Mouse (Mus musculus) ES-Bruce4 (cell line): ENCODE results near the gene Hydin. TPM values are rescaled to one million over a fixed set of nuclear protein-coding genes. Genes with fewer than 3 reads are reported as not detected.
A peak's percentile ranks its signal among the peaks of the same experiment; 100 is the strongest.

Experiments
- H3K27ac ChIP-seq: 2 replicates; pipeline ENCODE4 v1.5.1; 2012; ENCODE audit warnings: low read length, inconsistent platforms; ENCODE audit not compliant: insufficient read depth
- H3K27me3 ChIP-seq: 2 replicates; pipeline ENCODE4 v1.6.1; 2012; ENCODE audit warnings: mild to moderate bottlenecking, low read length, inconsistent platforms; ENCODE audit not compliant: control insufficient read depth, poor library complexity, insufficient read depth, severe bottlenecking
- H3K36me3 ChIP-seq: 2 replicates; pipeline ENCODE4 v1.6.1; 2012; ENCODE audit warnings: inconsistent platforms, mild to moderate bottlenecking, low read length, moderate library complexity; ENCODE audit not compliant: control insufficient read depth, poor library complexity, insufficient read depth, severe bottlenecking
- H3K4me1 ChIP-seq: one replicate; pipeline ENCODE4 v1.8.1; 2011; ENCODE audit warnings: low read length; ENCODE audit not compliant: control insufficient read depth, insufficient read depth
- H3K4me3 ChIP-seq: 2 replicates; pipeline ENCODE4 v1.5.1; 2011; ENCODE audit warnings: low read depth, mild to moderate bottlenecking, low read length
- H3K9ac ChIP-seq: 2 replicates; pipeline ENCODE4 v1.6.1; 2012; ENCODE audit warnings: low read depth, mild to moderate bottlenecking, inconsistent platforms; ENCODE audit not compliant: poor library complexity, severe bottlenecking
- H3K9me3 ChIP-seq: replicated peaks from 2 replicates; pipeline ENCODE4 v1.6.1; 2012; ENCODE audit warnings: mild to moderate bottlenecking, low read length, inconsistent platforms; ENCODE audit not compliant: control insufficient read depth, poor library complexity, insufficient read depth, severe bottlenecking
- CTCF ChIP-seq: IDR thresholded peaks from one replicate; pipeline ENCODE4 v1.8.1; 2011; ENCODE audit warnings: low read depth, low read length
- EP300 ChIP-seq: IDR thresholded peaks from 2 replicates; pipeline ENCODE4 v1.6.1; 2011; ENCODE audit warnings: low read depth, low read length; ENCODE audit not compliant: insufficient read depth
- POLR2A ChIP-seq: IDR thresholded peaks from one replicate; pipeline ENCODE4 v1.8.1; 2011; ENCODE audit warnings: low read length; ENCODE audit not compliant: insufficient read depth
- polyA plus RNA-seq: library from polyadenylated mRNA; stranded (reverse); fragments of >200 nt; gene quantifications from 2 replicates; pipeline ENCODE4 v1.2.4, GENCODE M21; 2011; ENCODE audit warnings: low read depth; ENCODE audit not compliant: missing spikeins, insufficient read depth, insufficient read length

The Hydin gene
- 0.19 and 0.46 TPM in 2 replicates for polyA plus RNA-seq

DNA sequence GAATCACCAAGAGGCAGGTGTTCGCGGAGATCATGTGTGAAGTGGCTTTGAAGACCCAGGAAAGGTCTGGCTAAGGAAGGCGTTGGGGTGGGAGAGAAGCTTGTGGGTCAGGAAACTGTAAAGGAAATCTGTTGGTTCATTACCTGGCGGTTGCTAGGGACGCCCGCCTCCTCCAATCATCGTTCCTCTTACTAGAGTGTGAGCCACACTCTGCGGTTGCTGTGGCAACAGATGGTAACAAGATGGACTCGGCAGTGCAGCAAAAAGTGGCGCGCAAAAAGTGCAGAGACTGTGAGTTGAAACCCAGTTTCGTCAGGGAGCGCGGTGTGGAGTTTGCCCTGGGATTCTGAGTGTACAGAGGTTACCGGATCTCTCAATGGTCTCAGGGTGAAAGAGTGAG lies at the start of gene Hydin:
Gene Hydin (plus strand): TSS at position 237 of the 400 bp plus-strand sequence.
- H3K4me3 ChIP-seq: peak within 1 kb of the TSS; percentile 51

GRCm38 (mm10) chr8:110217198-110217597 lies 49.6 kb upstream of the Hydin start:
- H3K4me1 ChIP-seq: no peaks in the 10 kb centered on the region
- TF ChIP-seq CTCF: no peak
- H3K27ac ChIP-seq: no peak overlapping the region
- H3K9me3 ChIP-seq: no peaks in the 10 kb centered on the region
- no peak overlapping the region for H3K9ac ChIP-seq
- H3K36me3 ChIP-seq: peaks cover 7% of the 10 kb centered on the region
- no peak overlapping the region for H3K4me3 ChIP-seq
- peaks cover 4% of the 10 kb centered on the region for H3K27me3 ChIP-seq

More for the DNA sequence above, at the start of gene Hydin:
- Histone ChIP-seq H3K9ac (peak within 1 kb of the TSS; percentile 42), H3K27ac (no peak within 1 kb of the TSS), H3K36me3 (no peaks in the 10 kb centered on the region), H3K4me1 (no peaks in the 10 kb centered on the region), H3K9me3 (no peaks in the 10 kb centered on the region; the same call in 1 of the 2 replicates), H3K27me3 (no peaks in the 10 kb centered on the region)
- TF ChIP-seq CTCF (no peak), EP300 (no peak), POLR2A (no peak)

DNA sequence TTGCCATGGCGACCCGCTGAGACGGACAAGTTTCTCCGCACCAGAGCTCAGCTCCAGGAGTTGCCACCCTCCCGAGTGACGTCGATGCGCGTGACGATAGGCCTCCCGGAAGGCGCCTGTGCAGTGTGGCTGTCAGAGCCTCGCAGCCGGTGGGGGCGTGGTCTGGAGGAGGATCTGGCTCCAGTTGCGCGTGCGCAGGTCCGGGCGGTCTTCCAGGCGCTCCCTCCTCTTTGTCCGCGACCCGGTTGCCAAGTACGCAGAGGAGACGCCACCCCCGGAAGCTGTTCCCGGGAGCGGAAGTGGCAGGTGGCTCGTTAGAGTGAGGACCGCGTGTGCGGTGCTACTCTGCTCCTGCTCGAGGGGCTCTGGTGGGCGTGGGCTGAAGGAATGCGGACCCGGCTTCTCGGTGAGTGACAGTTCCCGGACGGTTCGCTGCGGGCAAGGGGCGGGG lies 49.1 kb upstream of the Hydin start:
- Histone ChIP-seq H3K9me3 (no peaks in the 10 kb centered on the region), H3K27me3 (peaks cover 4% of the 10 kb centered on the region), H3K4me1 (no peaks in the 10 kb centered on the region), H3K9ac (0 out of 2 replicates have a peak overlapping the region, but pooled peaks have one; percentile 1), H3K27ac (no peak overlapping the region), H3K36me3 (peaks cover 8% of the 10 kb centered on the region), H3K4me3 (peak overlapping the region; percentile 57)
- TF ChIP-seq CTCF (no peak), EP300 (no peak), POLR2A (no peak)

DNA sequence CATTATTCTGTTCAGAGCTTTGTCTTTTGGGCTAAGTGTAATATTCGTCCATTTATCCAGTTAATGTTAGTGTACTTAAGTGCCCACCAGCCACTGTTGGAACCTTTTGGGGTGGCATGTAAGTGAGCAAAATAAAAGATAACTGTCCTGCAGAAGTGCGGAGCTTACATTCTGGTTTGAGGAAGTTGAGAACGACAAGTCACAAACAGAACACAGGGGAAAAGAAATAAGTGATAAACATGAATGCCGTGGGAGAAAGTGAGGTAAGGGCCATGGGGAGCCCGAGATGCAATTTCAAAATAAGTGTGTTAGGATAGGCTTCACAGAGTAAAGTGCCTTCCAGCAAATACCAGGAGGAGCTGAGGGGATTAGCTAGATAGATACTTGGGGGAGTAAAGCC lies 48.3 kb upstream of the Hydin start:
- Histone ChIP-seq H3K9me3 (no peaks in the 10 kb centered on the region), H3K9ac (no peak overlapping the region), H3K27ac (no peak overlapping the region), H3K4me3 (no peak overlapping the region), H3K4me1 (no peaks in the 10 kb centered on the region), H3K36me3 (peaks cover 10% of the 10 kb centered on the region), H3K27me3 (peaks cover 4% of the 10 kb centered on the region)
- TF ChIP-seq EP300: no peak
- TF ChIP-seq CTCF: no peak
- no peak for TF ChIP-seq POLR2A

- no peaks in the 10 kb centered on the region for H3K9me3 ChIP-seq
- H3K27me3 ChIP-seq: peaks cover 4% of the 10 kb centered on the region
- H3K36me3 ChIP-seq: peaks cover 11% of the 10 kb centered on the region
- H3K4me3 ChIP-seq: no peak overlapping the region
- no peak overlapping the region for H3K27ac ChIP-seq
- no peaks in the 10 kb centered on the region for H3K4me1 ChIP-seq
- no peak for TF ChIP-seq EP300
- no peak for TF ChIP-seq CTCF
- TF ChIP-seq POLR2A: no peak
- no peak overlapping the region for H3K9ac ChIP-seq
Measured at GRCm38 (mm10) chr8:110220936-110221335, 45.8 kb upstream of the Hydin start.

DNA sequence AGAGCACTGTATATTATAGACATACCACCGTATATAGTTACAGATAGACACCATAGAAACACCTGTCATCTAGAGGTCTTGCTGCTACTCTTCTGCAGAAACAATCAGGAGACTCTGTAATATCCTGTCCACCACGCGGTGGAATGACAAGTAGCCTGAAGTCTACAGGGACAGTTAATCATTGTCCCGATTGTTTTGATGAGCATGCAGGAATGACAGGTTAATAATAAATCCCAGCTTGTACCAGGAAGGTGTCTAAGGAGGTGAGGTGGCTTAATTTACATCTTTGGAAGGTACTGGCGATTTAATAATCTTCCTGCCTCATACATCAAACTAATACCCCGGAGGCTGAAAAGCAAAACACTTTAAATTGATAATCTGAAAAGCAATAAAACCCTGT lies 36.0 kb upstream of the Hydin start:
- no peak overlapping the region for H3K9ac ChIP-seq
- H3K36me3 ChIP-seq: no peaks in the 10 kb centered on the region
- H3K9me3 ChIP-seq: no peaks in the 10 kb centered on the region
- H3K27ac ChIP-seq: no peak overlapping the region
- no peaks in the 10 kb centered on the region; the same call in 1 of the 2 replicates for H3K27me3 ChIP-seq
- no peaks in the 10 kb centered on the region for H3K4me1 ChIP-seq
- no peak overlapping the region for H3K4me3 ChIP-seq
- no peak for TF ChIP-seq POLR2A
- no peak for TF ChIP-seq CTCF
- no peak for TF ChIP-seq EP300
